Mouse (Mus musculus) urinary bladder, adult 18-20 months (tissue): ENCODE measurements around the gene Tle4.

Experiments
- DNase-seq, 2 experiments: peaks; one replicate each; pipeline ENCODE4 v3.0.0; 2022; ENCODE audit warnings: low spot score in 2 of 2, mixed read lengths in 2 of 2

The Tle4 gene

DNA sequence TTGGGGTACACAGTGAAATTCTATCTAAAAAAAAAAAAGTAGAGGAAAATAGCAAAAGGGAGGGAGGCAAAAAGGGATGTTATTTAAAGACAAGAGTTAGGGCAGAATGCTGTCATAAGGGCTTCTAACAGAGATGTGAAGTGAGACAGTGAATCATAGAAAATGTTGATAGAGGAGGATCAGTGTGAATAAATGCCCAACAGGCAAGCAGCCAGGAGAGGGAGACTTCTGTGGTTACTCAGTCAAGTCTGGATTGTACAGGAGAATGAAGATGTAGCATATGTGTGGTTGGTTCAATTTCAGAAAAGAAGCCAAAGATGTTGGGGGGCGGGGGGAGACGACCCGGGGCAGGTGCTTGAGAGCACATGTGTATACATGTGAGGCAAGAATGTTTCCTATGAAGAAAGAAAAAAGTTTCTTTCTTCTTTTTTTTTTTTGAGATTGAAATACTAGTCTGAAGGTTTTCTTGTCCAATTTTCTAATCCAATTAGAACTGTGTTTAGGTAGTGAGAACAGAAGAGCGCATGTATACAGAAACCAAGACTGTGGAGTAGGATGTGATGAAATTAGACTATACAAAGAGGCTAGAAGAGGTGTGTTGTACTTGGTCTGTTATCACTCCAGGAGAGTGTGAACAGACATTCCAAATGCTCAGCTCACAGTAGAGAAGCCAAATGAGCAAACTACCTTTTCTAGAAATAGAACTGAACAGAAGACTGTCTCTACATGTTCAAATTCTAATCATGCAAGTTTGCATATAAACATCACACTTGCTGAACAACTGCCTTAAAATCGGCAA lies 134.4 kb downstream of the Tle4 start:
- DNase-seq = no peak

DNA sequence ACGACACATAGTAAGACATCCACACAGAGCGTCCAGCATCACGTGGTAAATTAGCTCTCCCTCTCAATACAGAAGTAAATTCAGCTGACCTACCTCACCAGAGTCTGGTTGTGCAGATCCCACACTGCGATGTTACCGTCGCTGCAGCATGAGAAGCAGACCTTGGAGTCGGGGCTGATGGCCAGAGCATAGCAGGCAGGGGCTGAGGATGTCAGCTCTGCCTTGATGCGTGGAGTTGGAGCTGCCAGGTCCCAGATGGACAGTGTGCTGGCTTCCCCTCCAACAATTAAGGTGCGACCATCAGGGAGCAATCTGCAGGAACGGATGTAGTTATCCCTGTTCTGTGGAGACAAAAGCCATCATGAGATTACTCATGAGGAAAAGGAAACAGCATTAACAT lies 144.4 kb downstream of the Tle4 start:
- no peak for DNase-seq

DNA sequence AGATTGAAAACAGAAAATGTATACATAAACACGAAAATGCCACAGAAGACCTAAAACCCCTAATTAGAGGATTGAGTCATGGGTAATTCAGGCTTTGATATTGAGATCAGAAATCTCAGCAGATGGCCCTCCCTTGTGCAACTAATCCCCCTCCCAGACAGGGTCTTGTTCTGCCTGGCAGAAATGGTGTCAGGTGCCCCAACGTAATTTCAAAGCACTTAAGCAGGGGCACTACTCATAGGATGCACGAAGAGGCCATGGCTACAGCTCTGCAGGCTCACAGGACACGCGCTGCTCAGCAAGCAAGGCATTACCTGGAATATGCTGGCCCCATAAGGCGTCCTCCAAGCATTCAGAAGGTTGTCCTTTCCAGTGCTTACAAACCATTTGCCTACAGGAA lies 146.5 kb downstream of the Tle4 start:
- no peak for DNase-seq

DNA sequence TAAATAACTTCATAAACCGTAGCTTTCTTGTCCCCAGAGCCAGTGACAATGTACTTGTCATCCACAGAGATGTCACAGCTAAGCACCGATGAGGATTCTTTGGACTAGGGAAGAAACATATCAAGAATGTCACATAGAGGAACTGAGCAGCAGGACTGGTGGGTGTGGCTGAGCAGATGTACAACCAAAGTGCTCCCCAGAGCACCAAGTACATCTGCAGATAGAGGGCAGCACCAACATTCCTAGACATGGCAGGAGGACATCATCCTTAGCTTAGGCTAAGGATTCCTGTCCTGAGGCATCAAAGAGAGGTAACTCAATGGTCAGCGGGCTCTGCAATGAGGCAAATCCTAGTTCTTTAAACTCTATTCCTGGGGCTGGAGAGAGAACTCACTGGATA lies 148.1 kb downstream of the Tle4 start:
- no peak for DNase-seq

DNA sequence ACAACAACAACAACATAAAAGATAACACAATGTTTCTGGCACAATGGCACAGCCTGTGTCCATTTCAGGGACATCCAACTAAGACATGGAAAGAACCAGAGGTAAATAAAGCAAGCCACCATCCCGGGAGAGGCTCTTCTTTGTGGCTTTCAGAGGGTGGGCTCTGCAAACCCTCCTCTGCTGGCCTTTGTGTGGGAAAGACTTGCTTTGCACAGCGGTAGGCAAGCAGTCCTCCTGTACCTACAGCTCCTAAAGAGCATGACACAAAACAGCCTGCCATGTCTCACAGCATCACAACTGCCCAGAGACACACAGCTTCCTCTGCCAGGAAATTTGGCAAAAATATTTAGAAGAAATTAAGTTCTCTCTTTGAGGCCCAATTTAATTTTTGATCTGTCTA lies 149.3 kb downstream of the Tle4 start:
- no peak for DNase-seq

DNA sequence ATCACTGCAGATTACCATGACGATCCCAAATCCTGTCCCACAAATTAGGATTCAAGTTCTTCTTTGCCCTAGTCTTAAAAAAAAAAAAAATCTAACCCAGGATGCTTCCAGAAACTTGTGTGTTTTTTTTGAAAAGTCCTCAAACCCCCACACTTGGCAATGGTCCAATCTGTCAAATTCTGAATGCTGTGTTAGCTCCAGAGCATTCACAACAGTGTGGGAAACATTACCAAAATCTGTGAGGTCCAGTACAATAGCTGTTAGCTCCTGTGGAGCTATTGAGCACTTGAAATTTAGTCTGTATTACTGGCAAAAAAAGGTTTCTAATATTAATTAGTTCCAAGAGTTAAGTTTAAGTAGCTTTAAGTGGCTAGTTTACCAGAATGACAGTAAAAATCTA lies 150.4 kb downstream of the Tle4 start:
- DNase-seq = no peak

DNA sequence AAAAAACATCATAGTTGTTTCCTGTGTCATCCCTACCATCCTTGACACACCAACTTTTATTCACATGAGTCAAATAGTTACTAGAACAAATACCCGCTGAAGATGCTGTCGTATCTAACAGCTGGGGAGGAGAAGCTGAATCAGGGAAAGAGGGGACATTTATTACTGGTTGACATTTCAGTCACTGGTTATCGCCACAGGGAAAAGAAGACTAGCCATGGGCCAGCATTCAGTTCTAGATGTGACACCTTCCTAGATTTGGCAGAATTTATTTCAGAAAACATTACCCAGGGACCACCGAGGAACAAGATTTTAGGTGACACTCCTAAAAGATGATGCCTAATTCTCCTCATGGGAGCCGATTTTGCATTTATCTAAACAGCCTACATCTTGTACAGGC lies 156.0 kb downstream of the Tle4 start:
- no peak for DNase-seq

DNA sequence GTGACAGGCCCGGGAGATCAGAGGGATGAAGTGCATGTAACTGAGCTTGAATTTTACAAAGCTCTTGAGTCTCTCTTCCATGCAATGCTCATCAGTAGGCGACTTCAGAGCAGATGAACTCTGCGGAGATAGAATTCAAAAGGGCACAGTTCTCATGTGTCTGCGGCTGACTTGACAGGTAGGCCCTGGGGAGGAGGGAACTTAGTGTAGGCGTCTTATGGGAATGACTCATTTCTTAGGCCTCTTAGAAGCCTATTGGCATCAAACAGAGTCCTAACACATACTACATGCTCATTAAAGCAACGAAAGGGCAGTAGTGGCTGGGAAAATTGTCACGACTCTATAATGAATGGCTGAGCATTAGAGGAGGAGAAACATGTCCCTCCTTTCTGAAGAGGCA lies 160.6 kb downstream of the Tle4 start:
- no peak for DNase-seq

DNA sequence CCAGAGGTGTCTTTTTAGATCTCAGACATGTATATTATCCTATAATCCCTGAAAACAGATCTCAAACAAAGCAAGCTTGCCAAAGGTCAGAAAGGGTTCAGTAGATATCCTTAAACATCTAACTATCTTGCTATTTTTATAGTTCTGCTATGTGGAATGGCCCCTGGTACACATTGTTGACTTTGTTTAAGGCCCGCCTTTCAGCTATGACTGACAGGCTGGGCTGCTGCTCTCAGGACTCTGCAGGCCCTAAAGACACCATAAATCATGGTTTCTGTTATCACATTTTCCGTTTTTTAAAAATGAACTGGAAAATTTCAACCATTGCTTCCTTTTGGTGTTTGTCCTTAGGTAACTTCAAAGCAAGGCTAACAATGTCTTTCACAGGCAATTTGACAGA lies 161.3 kb downstream of the Tle4 start:
- DNase-seq = no peak

DNA sequence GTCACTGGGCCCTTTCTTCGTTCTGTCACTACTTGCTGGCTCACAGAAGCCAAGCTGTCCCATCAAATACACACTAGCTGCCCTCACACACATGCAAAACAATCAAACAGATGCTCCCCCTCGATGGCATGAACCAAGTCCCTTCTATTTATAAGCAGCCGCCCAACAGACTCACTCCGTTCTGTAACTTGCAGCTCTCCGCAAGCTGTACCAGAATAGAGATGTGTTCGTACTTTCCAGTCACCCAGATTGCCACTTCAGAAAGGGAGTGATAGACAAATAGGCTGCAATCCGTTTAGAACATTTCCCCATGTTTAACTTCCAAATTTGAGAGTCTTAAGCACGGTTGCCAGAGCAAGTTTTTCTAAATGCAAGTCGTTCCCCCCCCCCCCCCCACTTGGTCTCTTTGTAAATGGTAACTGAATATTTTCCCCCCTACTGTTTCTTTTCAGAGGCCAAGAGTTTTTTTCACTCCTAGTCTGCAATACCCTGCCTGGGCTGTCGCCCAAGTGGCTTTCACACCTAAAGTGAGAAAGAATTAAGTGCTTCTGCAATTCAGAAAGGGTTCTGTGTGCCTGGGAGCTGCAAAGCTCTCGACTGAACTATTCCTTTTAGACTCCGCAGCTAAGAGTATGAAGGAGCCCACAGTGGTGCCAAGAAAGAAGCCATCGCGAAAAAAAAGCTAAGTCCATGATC lies 162.0 kb downstream of the Tle4 start:
- no peak for DNase-seq

DNA sequence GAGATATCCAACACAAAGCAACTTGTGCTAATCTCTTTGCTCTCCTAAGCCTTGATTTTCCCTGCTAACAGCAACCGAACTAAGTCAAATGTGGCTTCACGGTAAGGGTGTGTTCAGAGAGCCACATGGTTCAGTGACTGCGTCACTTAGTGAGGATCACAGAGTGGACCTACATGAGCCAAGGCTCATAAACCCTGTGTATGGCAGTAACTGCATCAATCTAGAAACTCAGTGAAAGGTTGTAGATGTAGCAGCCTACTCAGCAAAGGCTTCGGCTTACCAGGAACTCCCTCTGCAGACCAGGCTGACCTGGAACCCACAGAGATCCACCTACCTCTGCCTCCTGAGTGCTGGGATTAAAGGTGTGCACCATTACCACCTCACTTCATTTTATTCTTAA lies 164.0 kb downstream of the Tle4 start:
- DNase-seq = no peak

DNA sequence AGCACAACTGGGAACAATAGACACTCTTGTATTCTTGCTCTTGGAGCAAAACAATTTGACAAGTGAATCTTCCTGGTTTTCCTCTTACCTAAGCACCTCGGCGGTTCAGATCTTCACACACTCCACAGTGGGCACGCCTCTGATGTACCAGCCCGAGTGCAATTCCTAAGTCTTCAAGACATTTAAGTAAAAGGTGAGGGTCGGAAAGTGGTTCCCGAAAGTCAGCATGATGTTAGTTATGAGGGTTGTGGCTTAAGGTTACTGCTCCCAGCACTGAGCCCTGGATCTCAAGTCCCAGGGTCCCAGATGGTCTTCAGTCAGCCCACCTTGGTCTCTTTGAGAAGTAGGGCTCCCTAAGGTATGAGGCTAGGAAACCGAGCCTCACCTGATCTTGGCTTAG lies 165.4 kb downstream of the Tle4 start:
- no peak for DNase-seq

DNA sequence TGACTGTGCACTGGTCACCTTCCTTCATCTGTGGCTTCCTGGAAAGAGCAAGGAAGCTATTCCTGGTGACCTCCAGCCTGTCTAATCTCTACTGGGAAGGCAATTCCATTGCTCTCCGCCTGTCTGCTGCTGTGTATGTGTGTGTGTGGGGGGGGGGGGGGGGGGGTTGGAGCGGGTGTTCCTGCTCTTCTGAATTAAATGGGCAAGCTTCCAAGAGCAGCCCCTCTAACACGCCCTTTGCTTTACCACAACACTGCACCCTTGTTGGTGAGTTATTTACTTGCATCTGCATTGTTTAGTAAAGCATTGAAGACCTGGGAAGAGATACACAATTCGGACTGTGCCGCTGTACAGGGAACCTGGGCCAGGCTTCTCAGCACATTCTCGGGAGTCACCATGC lies 170.9 kb downstream of the Tle4 start:
- DNase-seq = no peak

DNA sequence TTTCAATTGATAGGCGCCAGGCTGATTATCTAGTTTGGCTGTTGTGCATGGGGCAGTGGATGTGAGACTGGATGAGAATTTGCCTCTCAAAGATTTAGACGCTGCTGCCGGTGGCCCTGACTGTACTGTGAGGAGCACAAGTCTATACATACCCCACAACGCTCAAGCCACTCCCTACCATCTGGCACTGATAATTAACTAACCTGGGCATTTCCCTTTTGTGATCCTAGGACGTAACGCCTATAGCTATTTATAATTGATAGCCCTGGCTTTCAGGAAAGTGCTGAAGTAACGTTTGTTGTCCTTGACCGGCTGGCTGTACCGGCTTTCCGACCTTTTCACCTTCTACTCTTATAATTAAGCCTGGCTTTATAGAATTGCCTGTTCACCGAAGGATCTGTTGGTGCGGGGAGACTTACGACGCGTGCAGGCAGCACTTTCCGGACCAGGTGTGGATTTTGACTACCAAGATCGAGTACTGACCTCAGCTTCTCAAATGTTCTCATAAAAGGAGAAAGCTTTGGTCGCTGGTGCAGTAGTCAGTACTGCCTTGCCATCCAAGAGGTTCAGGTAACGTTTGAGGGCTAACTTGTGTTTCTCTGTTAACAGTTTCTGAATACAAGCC lies 171.5 kb downstream of the Tle4 start:
- DNase-seq = no peak

DNA sequence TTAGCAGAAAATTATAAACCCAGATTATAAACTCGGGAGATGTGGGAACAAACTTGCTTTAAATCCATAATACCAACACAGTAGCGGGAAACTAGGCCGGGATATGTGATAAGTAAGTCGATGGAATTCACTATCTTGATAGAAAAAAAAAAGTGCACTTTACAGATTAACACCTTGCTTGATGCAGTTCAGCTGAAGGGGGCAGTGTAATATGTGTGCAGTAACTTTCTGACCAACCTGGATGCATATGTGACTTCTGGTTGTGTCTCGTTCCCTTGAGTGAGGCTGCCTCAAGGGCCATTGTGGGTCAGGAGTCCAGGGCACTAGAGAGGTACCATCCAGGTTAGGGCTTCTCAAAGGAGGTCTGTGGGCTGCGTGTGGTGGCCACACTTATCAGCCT lies 172.7 kb downstream of the Tle4 start:
- no peak for DNase-seq

DNA sequence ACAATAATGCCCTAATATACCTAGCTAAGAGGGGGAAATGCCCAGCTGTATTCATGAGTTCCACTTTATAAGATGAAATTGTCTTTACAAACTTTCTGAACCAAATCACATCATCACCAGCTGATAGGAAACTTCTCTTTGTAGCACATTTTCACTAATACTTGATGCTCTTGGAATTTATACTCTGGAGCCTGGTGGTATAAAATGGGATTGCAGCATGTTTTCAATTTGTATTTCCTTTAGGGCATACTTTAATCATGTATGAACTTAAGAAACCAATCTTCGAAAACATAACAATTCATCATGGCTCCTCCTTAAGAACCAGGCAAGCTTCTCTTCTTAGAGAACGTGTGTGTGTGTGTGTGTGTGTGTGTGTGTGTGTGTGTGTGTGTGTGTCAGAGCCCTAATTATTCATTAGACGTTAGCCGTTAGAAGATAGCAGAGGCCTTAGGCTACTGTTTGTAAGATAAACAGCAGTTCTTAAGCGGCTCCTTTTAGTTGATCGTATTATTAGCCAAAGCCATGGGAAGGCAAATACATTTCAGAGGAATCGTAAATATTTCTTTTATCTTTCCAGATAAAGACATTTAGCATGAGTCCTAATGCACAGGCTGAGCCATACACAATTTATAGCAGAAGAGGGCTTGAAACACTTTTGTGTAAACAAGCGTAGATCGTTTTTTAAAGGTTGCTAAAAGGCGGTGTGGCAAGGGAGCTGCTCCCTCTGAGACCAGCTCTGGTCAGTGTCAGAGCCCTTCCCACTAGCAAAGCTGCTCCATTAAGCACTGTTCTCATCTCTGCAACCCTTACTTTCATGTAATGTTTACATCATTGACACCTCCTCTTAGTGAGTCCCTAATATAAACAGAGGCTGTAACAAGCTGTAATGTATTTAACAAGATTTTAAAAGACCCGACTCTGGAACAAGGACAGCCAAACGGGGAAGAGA lies 173.6 kb downstream of the Tle4 start:
- DNase-seq = no peak

DNA sequence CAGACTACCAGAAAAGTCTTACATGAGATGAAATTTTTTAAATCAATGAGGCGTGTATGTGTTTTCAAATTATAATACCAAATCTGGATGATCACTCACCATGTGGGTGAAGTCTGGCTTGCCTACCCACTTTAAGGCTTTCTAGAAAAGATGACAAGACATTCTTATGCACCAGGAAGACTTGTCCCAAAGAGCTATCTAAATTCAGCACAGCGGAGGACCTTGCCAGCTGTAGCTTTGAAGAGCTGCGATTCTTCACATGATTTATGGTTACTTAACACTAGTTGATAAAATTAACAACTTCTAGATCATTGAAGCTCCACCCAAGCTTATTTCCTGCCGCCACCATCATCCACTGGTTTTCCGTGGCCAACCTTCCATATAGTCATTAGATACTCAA lies 176.2 kb downstream of the Tle4 start:
- no peak for DNase-seq

DNA sequence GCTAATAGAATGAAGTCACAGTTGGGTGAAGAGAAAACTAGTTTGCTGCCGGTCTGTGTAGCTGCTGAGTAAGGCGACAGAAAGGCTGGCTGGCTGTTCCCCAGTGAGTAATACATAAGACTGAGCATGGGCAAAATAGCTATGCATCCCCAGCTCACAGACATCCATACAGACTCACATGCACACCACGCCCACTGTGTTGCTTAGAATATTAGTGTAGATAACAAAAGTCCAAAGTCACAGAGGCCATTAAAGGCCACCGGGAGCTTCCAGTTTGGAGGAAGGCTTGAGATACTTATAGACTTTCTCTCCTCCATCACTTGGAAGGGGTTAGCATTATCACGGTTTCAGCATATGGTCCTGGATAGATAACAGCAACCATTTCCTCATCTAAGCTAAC lies 178.0 kb downstream of the Tle4 start:
- DNase-seq = no peak

DNA sequence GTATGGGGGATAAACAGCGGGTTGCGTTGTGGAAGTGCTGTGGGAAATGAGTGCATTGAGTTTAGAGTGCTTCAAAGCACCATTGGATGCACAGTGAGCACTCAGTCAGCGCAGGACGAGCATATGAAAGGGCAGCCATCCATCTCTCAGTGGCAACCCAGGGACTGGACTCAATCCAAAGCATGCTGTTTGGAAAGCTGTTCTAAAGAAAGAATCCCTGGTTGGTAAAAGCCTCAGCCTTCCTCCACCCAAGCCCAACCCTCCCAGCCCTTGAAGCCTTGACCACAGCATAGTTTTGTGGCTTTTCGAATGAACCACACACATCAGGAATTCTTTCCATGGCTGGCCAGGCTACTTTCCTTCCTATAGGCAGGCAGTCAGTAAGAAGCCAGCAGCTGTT lies 181.0 kb downstream of the Tle4 start:
- no peak for DNase-seq

DNA sequence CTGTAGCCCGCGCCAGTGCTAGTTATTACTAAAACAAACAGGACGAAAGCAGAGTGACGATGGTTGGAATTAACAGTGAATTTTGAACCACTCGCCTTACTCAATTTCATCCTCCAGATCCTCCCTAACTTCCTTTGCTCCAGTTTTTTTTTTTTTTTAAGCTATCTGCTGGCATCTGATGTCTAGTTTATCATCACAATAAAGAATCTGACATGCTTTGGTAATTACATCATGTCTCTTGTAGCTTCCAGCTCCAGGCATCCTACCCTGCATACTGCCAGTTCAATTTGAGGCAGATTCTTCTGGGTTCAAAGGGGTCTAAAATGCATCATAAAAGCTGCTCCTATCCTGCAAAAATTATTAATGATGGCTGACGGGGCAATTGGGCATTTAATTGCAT lies 181.9 kb downstream of the Tle4 start:
- DNase-seq = no peak

DNA sequence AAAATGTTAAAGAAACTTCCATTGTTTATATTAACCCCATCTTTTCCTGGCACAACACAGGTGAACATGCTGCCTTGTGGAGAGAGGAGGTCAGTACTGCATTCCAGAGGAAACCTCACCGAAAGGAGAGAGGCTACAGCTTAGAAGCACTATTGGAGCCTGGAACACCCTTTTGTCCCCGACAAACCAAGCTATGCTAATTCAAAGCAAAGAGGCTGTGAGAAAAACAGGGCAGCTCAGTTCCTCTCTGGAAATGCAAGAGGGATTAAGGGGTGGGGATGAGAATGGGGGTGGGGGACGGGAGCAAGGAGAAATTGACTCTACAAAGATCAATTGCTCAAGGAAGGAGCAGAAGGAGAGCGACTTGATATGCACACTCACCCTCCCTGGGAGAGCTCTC lies 182.9 kb downstream of the Tle4 start:
- DNase-seq = no peak

DNA sequence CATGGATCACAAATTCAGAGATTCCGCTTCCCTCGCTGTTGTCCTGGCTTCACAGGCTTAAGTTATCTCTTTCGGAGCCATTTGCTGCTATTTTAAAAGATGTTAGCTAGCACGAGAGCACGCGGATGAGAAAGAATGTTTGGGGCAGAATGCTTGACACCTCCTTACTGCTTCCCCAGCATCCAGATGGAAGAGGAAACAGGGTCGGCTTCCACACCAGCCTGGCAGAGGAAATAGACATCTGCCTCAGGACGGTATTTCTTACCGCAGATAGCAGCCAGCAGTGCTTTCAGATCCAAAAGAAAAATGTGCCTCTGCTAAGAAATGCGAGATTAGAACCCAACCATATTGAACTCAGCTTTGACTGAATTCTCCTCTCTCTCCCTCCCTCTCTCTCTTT lies 191.2 kb downstream of the Tle4 start:
- no peak for DNase-seq
